Mouse (Mus musculus) lung, postnatal 0 days (tissue): ENCODE data around the gene S100z. TPM values are rescaled to one million over a fixed set of nuclear protein-coding genes. Genes with fewer than 3 reads are reported as not detected.

Experiments used
- ATAC-seq: fragments of 200-750 bp; cut with Nextera tagmentation; 2 replicates; pipeline ENCODE4 v1.8.0; 2017; ENCODE audit warnings: moderate library complexity
- DNase-seq: peaks from one replicate; pipeline ENCODE4 v3.0.0-alpha.2; 2016; ENCODE audit warnings: low spot score
- H3K27ac ChIP-seq: fragments of 300-500 bp; sonication (generic); 2 replicates; pipeline ENCODE4 v1.5.1; 2014; ENCODE audit warnings: antibody characterized with exemption, mild to moderate bottlenecking, low read length, mixed read lengths
- H3K27me3 ChIP-seq: fragments of 300-500 bp; sonication (generic); replicated peaks from 2 replicates; pipeline ENCODE4 v1.6.1; 2014; ENCODE audit warnings: low read length, mixed read lengths; ENCODE audit not compliant: insufficient read depth
- H3K36me3 ChIP-seq: fragments of 300-500 bp; sonication (generic); 2 replicates; pipeline ENCODE4 v1.6.1; 2014; ENCODE audit warnings: low read length, mixed read lengths; ENCODE audit not compliant: insufficient read depth
- H3K4me1 ChIP-seq: fragments of 300-500 bp; sonication (generic); 2 replicates; pipeline ENCODE4 v1.6.1; 2014; ENCODE audit warnings: antibody characterized with exemption, low read depth, low read length, mixed read lengths; ENCODE audit not compliant: insufficient read depth
- H3K4me2 ChIP-seq: fragments of 300-500 bp; sonication (generic); replicated peaks from 2 replicates; pipeline ENCODE4 v1.6.1; 2014; ENCODE audit warnings: low read depth, mild to moderate bottlenecking, low read length, moderate library complexity, mixed read lengths
- H3K4me3 ChIP-seq: fragments of 300-500 bp; sonication (generic); 2 replicates; pipeline ENCODE4 v1.5.1; 2014; ENCODE audit warnings: low read depth, low read length
- H3K9ac ChIP-seq: fragments of 300-500 bp; sonication (generic); replicated peaks from 2 replicates; pipeline ENCODE4 v1.6.1; 2014; ENCODE audit warnings: low read depth, mild to moderate bottlenecking
- H3K9me3 ChIP-seq: fragments of 300-500 bp; sonication (generic); 2 replicates; pipeline ENCODE4 v1.6.1; 2016; ENCODE audit warnings: low read length, mixed read lengths
- CTCF ChIP-seq: IDR thresholded peaks from 2 replicates; pipeline ENCODE4 v1.5.1; 2016; ENCODE audit warnings: antibody characterized with exemption, mild to moderate bottlenecking
- EP300 ChIP-seq: IDR thresholded peaks from 2 replicates; pipeline ENCODE4 v1.6.1; 2016; ENCODE audit warnings: antibody characterized with exemption, mild to moderate bottlenecking, control low read depth
- WGBS: fragments of 180-500 bp; shearing (Covaris S2); extraction: QIAGEN DNeasy Blood & Tissue Kit; methylation state at CpG from one replicate; pipeline ENCODE4 v1.1.7; 2014; 5-methylcytosine and 5-hydroxymethylcytosine counted together
- polyA plus RNA-seq: library from polyadenylated mRNA; unstranded; fragments of >200 nt; fragmentation: Nextera tagmentation; extraction: Ambion mirVana; gene quantifications from 2 replicates; pipeline ENCODE4 v1.2.1, GENCODE M21; 2015

S100z gene
- polyA plus RNA-seq, 1 experiment from 2014 or later: not detected

- Histone ChIP-seq H3K27ac (no peak overlapping the region), H3K9me3 (no peaks in the 10 kb centered on the region), H3K27me3 (no peaks in the 10 kb centered on the region), H3K4me2 (no peak overlapping the region), H3K4me3 (no peak overlapping the region), H3K9ac (no peak overlapping the region), H3K4me1 (no peaks in the 10 kb centered on the region), H3K36me3 (no peaks in the 10 kb centered on the region)
- TF ChIP-seq EP300 (no peak), CTCF (no peak)
- WGBS: 62% methylated on average over 4 of the region's 4 CpGs
- DNase-seq: no peak
- ATAC-seq: no peak
These were observed 36.2 kb upstream of the S100z start for GRCm38 (mm10) chr13:95514756-95515155.

GRCm38 (mm10) chr13:95510054-95510453 is 31.5 kb upstream of the S100z start:
- Histone ChIP-seq H3K27me3 (no peaks in the 10 kb centered on the region), H3K27ac (no peak overlapping the region), H3K4me1 (no peaks in the 10 kb centered on the region), H3K36me3 (no peaks in the 10 kb centered on the region), H3K9ac (no peak overlapping the region), H3K4me3 (no peak overlapping the region), H3K9me3 (no peaks in the 10 kb centered on the region), H3K4me2 (no peak overlapping the region)
- WGBS: 91% methylated on average over 5 of the region's 5 CpGs
- no peak for TF ChIP-seq CTCF
- no peak for TF ChIP-seq EP300
- DNase-seq (no peak), ATAC-seq (no peak)

GRCm38 (mm10) chr13:95503279-95503917 is 24.9 kb upstream of the S100z start:
- no peak for DNase-seq
- H3K27ac ChIP-seq: no peak overlapping the region; the same call in 1 of the 2 replicates
- no peaks in the 10 kb centered on the region for H3K4me1 ChIP-seq
- 50% methylated on average over 8 of the region's 8 CpGs for WGBS
- H3K4me2 ChIP-seq: no peak overlapping the region
- ATAC-seq: peak; percentile 75
- TF ChIP-seq EP300 (no peak), CTCF (no peak)
- H3K9ac ChIP-seq: no peak overlapping the region
- H3K4me3 ChIP-seq: no peak overlapping the region
- no peaks in the 10 kb centered on the region for H3K27me3 ChIP-seq
- H3K9me3 ChIP-seq: no peaks in the 10 kb centered on the region
- H3K36me3 ChIP-seq: no peaks in the 10 kb centered on the region

- no peak for DNase-seq
- H3K4me2 ChIP-seq: no peak overlapping the region
- no peaks in the 10 kb centered on the region for H3K36me3 ChIP-seq
- H3K27ac ChIP-seq: no peak overlapping the region
- no peaks in the 10 kb centered on the region for H3K27me3 ChIP-seq
- no peak for ATAC-seq
- no peak overlapping the region for H3K9ac ChIP-seq
- TF ChIP-seq CTCF (no peak), EP300 (no peak)
- no peaks in the 10 kb centered on the region for H3K9me3 ChIP-seq
- no peaks in the 10 kb centered on the region for H3K4me1 ChIP-seq
- H3K4me3 ChIP-seq: no peak overlapping the region
- 93% methylated on average over 3 of the region's 3 CpGs for WGBS
These were observed 18.1 kb upstream of the S100z start for GRCm38 (mm10) chr13:95496601-95497000.

- DNase-seq (no peak), ATAC-seq (no peak)
- H3K9me3 ChIP-seq: no peaks in the 10 kb centered on the region
- no peak for TF ChIP-seq CTCF
- TF ChIP-seq EP300: no peak
- H3K36me3 ChIP-seq: no peaks in the 10 kb centered on the region
- H3K9ac ChIP-seq: no peak overlapping the region
- no peak overlapping the region for H3K27ac ChIP-seq
- WGBS: 38% methylated on average over 8 of the region's 8 CpGs
- no peak overlapping the region for H3K4me3 ChIP-seq
- H3K27me3 ChIP-seq: no peaks in the 10 kb centered on the region
- H3K4me2 ChIP-seq: no peak overlapping the region
- no peaks in the 10 kb centered on the region for H3K4me1 ChIP-seq
These were observed 16.3 kb upstream of the S100z start for GRCm38 (mm10) chr13:95494812-95495211.

GRCm38 (mm10) chr13:95493296-95493695 is 14.8 kb upstream of the S100z start:
- no peak for ATAC-seq
- no peak overlapping the region for H3K27ac ChIP-seq
- H3K4me1 ChIP-seq: no peaks in the 10 kb centered on the region
- WGBS: 52% methylated on average over 5 of the region's 5 CpGs
- TF ChIP-seq EP300 (no peak), CTCF (no peak)
- H3K27me3 ChIP-seq: no peaks in the 10 kb centered on the region
- no peak overlapping the region for H3K4me2 ChIP-seq
- no peak for DNase-seq
- H3K36me3 ChIP-seq: no peaks in the 10 kb centered on the region
- H3K4me3 ChIP-seq: no peak overlapping the region
- no peaks in the 10 kb centered on the region for H3K9me3 ChIP-seq
- no peak overlapping the region for H3K9ac ChIP-seq

- 53% methylated on average over 11 of the region's 11 CpGs for WGBS
These were observed 12.8 kb upstream of the S100z start for GRCm38 (mm10) chr13:95491327-95491726.

More at GRCm38 (mm10) chr13:95491327-95491726, 12.8 kb upstream of the S100z start:
- Histone ChIP-seq H3K4me3 (no peak overlapping the region), H3K9me3 (no peaks in the 10 kb centered on the region), H3K4me1 (no peaks in the 10 kb centered on the region), H3K27me3 (no peaks in the 10 kb centered on the region), H3K36me3 (no peaks in the 10 kb centered on the region), H3K4me2 (no peak overlapping the region), H3K9ac (no peak overlapping the region), H3K27ac (no peak overlapping the region)
- TF ChIP-seq EP300 (no peak), CTCF (no peak)
- DNase-seq (no peak), ATAC-seq (no peak)
